Mouse (Mus musculus) embryonic facial prominence, embryonic 10.5 days (tissue): Measurements from ENCODE around the gene Olfr1386. TPM values are rescaled to one million over a fixed set of nuclear protein-coding genes. Genes with fewer than 3 reads are reported as not detected.
"Not testable (repeated sequence)": the region's sequence is repeated elsewhere in the genome, so short reads cannot be mapped to it uniquely, and the experiment has no call there.

Source experiments
- DNase-seq: peaks from one replicate; pipeline ENCODE4 v3.0.0-alpha.2; 2017; ENCODE audit warnings: low spot score
- H3K27ac ChIP-seq: fragments of 300-500 bp; sonication (generic); replicated peaks from 2 replicates; pipeline ENCODE4 v1.5.1; 2016; ENCODE audit warnings: mild to moderate bottlenecking
- H3K27me3 ChIP-seq: fragments of 300-500 bp; sonication (generic); replicated peaks from 2 replicates; pipeline ENCODE4 v1.6.1; 2016; ENCODE audit warnings: low read depth, mild to moderate bottlenecking; ENCODE audit not compliant: poor library complexity, severe bottlenecking
- H3K36me3 ChIP-seq: fragments of 300-500 bp; sonication (generic); replicated peaks from 2 replicates; pipeline ENCODE4 v1.6.1; 2016; ENCODE audit warnings: mild to moderate bottlenecking, moderate library complexity
- H3K4me1 ChIP-seq: fragments of 300-500 bp; sonication (generic); 2 replicates; pipeline ENCODE4 v1.6.1; 2016
- H3K4me3 ChIP-seq: fragments of 300-500 bp; sonication (generic); 2 replicates; pipeline ENCODE4 v1.5.1; 2016; ENCODE audit warnings: mild to moderate bottlenecking, moderate library complexity
- H3K9me3 ChIP-seq: fragments of 300-500 bp; sonication (generic); 2 replicates; pipeline ENCODE4 v1.6.1; 2016; ENCODE audit warnings: mild to moderate bottlenecking
- WGBS: fragments of 180-500 bp; shearing (Covaris S2); methylation state at CpG from one replicate; pipeline ENCODE4 v1.1.7; 2016; 5-methylcytosine and 5-hydroxymethylcytosine counted together
- polyA plus RNA-seq: library from polyadenylated mRNA; unstranded; fragments of >200 nt; fragmentation: Nextera tagmentation; extraction: Ambion mirVana; gene quantifications from 2 replicates; pipeline ENCODE4 v1.2.1, GENCODE M21; 2016

Gene Olfr1386
- not detected in 2 replicates for polyA plus RNA-seq

- not testable (repeated sequence) for H3K9me3 ChIP-seq, H3K27me3 ChIP-seq, DNase-seq, H3K27ac ChIP-seq, H3K36me3 ChIP-seq, H3K4me1 ChIP-seq, H3K4me3 ChIP-seq
- 82% methylated on average over 3 of the region's 3 CpGs for WGBS
These were observed at the start of gene Olfr1386 for GRCm38 (mm10) chr11:49464746-49465145. TSS of gene Olfr1386 (plus strand) at chr11:49465046.

- no peak within 1 kb of the TSS for H3K27ac ChIP-seq
- no peak within 1 kb of the TSS for H3K4me3 ChIP-seq
- no peaks in the 10 kb centered on the region for H3K9me3 ChIP-seq
- H3K27me3 ChIP-seq = no peaks in the 10 kb centered on the region
- DNase-seq = no peak
- H3K4me1 ChIP-seq = no peaks in the 10 kb centered on the region
- 86% methylated on average over 2 of the region's 2 CpGs for WGBS
- H3K36me3 ChIP-seq = no peaks in the 10 kb centered on the region
These were observed 42.1 kb upstream of the Olfr1386 start, which contains the start of gene Olfr1389 for GRCm38 (mm10) chr11:49422767-49423166. TSS of gene Olfr1389 (plus strand) at chr11:49423067.

DNA sequence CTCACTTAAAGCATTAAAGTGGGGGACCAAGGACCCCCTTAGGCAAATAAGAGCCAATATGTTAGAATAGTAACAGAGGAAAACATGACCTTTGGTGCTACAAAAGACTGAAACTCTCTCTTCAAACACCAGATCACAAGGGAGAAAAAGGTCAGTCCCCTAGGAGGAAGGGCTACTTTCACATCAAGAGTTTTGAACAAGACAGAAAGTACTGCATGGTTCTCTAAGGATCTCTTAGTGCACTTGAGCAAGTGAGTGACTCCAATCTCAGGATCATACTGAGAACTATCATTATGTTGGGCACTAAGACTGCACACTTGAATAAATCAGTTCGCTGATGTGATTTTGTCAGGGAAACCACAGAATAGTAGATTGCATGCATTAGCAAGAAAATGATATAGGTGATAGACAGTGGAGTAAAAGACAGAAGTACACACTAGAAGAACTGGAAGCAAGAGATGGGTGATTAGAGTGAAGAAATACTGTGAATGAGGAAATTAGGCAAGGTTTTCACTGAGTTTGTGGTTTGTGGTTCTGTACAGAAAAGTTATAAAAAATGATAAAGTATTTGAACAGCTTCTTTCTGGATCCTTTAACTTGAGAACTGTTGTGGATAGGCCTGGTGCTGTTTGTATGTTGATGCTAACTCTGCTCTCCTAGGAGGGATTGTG, 39.5 kb upstream of the Olfr1386 start:
- WGBS = 89% methylated on average over 1 of the region's 1 CpGs
- no peaks in the 10 kb centered on the region for H3K9me3 ChIP-seq

GRCm38 (mm10) chr11:49429641-49430040, 35.2 kb upstream of the Olfr1386 start:
- 87% methylated on average over 2 of the region's 2 CpGs for WGBS
- Histone ChIP-seq H3K36me3 (no peaks in the 10 kb centered on the region), H3K4me1 (no peaks in the 10 kb centered on the region), H3K4me3 (no peak overlapping the region), H3K27me3 (no peaks in the 10 kb centered on the region), H3K9me3 (0 out of 2 replicates have a peak, but pooled peaks cover 3% of the 10 kb centered on the region), H3K27ac (no peak overlapping the region)
- DNase-seq = no peak

More for the DNA sequence above, 39.5 kb upstream of the Olfr1386 start:
- no peak overlapping the region for H3K27ac ChIP-seq
- no peak for DNase-seq
- H3K36me3 ChIP-seq = no peaks in the 10 kb centered on the region
- no peaks in the 10 kb centered on the region for H3K27me3 ChIP-seq
- no peak overlapping the region for H3K4me3 ChIP-seq
- no peaks in the 10 kb centered on the region for H3K4me1 ChIP-seq

GRCm38 (mm10) chr11:49436411-49436810, 28.4 kb upstream of the Olfr1386 start, which contains the start of gene Olfr1388:
TSS of gene Olfr1388 (plus strand) at chr11:49436624.
- Histone ChIP-seq H3K27me3 (no peaks in the 10 kb centered on the region), H3K4me1 (no peaks in the 10 kb centered on the region), H3K4me3 (no peak within 1 kb of the TSS), H3K9me3 (0 out of 2 replicates have a peak, but pooled peaks cover 3% of the 10 kb centered on the region), H3K36me3 (no peaks in the 10 kb centered on the region), H3K27ac (no peak within 1 kb of the TSS)
- WGBS = 83% methylated on average over 3 of the region's 3 CpGs
- no peak for DNase-seq

- Histone ChIP-seq H3K9me3 (no peaks in the 10 kb centered on the region), H3K4me3 (no peak within 1 kb of the TSS), H3K27me3 (no peaks in the 10 kb centered on the region), H3K36me3 (no peaks in the 10 kb centered on the region), H3K27ac (no peak within 1 kb of the TSS), H3K4me1 (no peaks in the 10 kb centered on the region)
- no peak for DNase-seq
- 75% methylated on average over 1 of the region's 1 CpGs for WGBS
These were observed 9.8 kb upstream of the Olfr1386 start, which contains the start of gene Olfr1387 for GRCm38 (mm10) chr11:49455043-49455442. TSS of gene Olfr1387 (plus strand) at chr11:49455343.

DNA sequence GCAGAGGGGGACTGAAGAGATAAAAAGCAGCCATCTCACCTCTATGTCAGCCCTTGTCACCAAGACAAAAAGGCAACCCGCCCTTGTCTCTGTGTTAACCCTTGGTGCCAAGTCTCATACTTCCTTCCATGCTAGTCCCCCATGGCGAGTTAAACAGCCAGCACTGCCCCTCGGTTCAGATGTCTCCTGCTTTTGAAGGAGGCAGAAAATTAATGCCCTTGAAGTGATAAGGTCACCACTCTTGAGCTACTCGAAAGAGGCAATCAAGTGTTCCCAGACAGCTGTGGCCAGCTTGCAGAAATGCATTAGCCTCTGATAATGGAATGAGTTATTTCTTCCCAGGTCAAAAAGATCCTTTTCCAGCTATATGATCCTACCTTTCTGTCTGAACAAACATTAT, 21.1 kb downstream of the Olfr1386 start:
- 62% methylated on average over 4 of the region's 4 CpGs for WGBS
- Histone ChIP-seq H3K36me3 (no peaks in the 10 kb centered on the region), H3K27ac (no peak overlapping the region), H3K4me1 (no peaks in the 10 kb centered on the region), H3K9me3 (no peaks in the 10 kb centered on the region), H3K4me3 (no peak overlapping the region), H3K27me3 (no peaks in the 10 kb centered on the region)
- DNase-seq = no peak

- H3K36me3 ChIP-seq, H3K27ac ChIP-seq, H3K27me3 ChIP-seq, H3K4me1 ChIP-seq, H3K4me3 ChIP-seq, DNase-seq, H3K9me3 ChIP-seq: not testable (repeated sequence)
- WGBS = 67% methylated on average over 1 of the region's 1 CpGs
These were observed 23.9 kb downstream of the Olfr1386 start, which contains the start of gene Olfr1385 for GRCm38 (mm10) chr11:49488770-49489169. TSS of gene Olfr1385 (plus strand) at chr11:49489070.

- Histone ChIP-seq H3K9me3 (no peaks in the 10 kb centered on the region), H3K27ac (no peak overlapping the region), H3K36me3 (no peaks in the 10 kb centered on the region), H3K4me3 (no peak overlapping the region), H3K27me3 (no peaks in the 10 kb centered on the region), H3K4me1 (no peaks in the 10 kb centered on the region)
- WGBS = 74% methylated on average over 5 of the region's 5 CpGs
- DNase-seq = no peak
These were observed 53.2 kb downstream of the Olfr1386 start for GRCm38 (mm10) chr11:49518086-49518485.

GRCm38 (mm10) chr11:49519348-49519747, 54.5 kb downstream of the Olfr1386 start, which contains the start of gene Olfr1383:
TSS of gene Olfr1383 (plus strand) at chr11:49519648.
- Histone ChIP-seq H3K9me3 (no peaks in the 10 kb centered on the region), H3K36me3 (no peaks in the 10 kb centered on the region), H3K4me1 (no peaks in the 10 kb centered on the region), H3K4me3 (no peak within 1 kb of the TSS), H3K27me3 (no peaks in the 10 kb centered on the region), H3K27ac (no peak within 1 kb of the TSS)
- no peak for DNase-seq

Other genes starting within 250 kb of the Olfr1386 start
- gene Mgat1, start 220.9 kb upstream of the Olfr1386 start, polyA plus RNA-seq = 34.8 and 40.3 TPM in 2 replicates
- gene Olfr1393, start 186.7 kb upstream of the Olfr1386 start, polyA plus RNA-seq = 0.10 TPM in 1 of 2 replicates, not detected in the other
- 0.06 TPM in 1 of 2 replicates, not detected in the other for gene Olfr1392, start 179.8 kb upstream of the Olfr1386 start, polyA plus RNA-seq
- not detected in 2 replicates for gene Olfr10, start 160.3 kb upstream of the Olfr1386 start, polyA plus RNA-seq
- not detected in 2 replicates for gene Olfr1391, start 142.3 kb upstream of the Olfr1386 start, polyA plus RNA-seq
- not detected in 2 replicates for gene Olfr1390, start 129.9 kb upstream of the Olfr1386 start, polyA plus RNA-seq
- not detected in 2 replicates for gene Olfr1389, start 42.0 kb upstream of the Olfr1386 start, polyA plus RNA-seq
- 0.42 and 0.57 TPM in 2 replicates for gene Olfr1388, start 28.4 kb upstream of the Olfr1386 start, polyA plus RNA-seq
- gene Olfr1387, start 9.7 kb upstream of the Olfr1386 start, polyA plus RNA-seq = not detected in 2 replicates
- gene Olfr1385, start 24.0 kb downstream of the Olfr1386 start, polyA plus RNA-seq = not detected in 2 replicates
- not detected in 2 replicates for gene Olfr1384, start 41.7 kb downstream of the Olfr1386 start, polyA plus RNA-seq
- not detected in 2 replicates for gene Olfr1383, start 54.6 kb downstream of the Olfr1386 start, polyA plus RNA-seq
- not detected in 2 replicates for gene Olfr1382, start 63.2 kb downstream of the Olfr1386 start, polyA plus RNA-seq
- not detected in 2 replicates for gene Olfr1381, start 78.4 kb downstream of the Olfr1386 start, polyA plus RNA-seq
- not detected in 2 replicates for gene Olfr1380, start 91.8 kb downstream of the Olfr1386 start, polyA plus RNA-seq
- gene Flt4, start 144.2 kb downstream of the Olfr1386 start, polyA plus RNA-seq = 5.6 and 6.0 TPM in 2 replicates
- gene Scgb3a1, start 198.6 kb downstream of the Olfr1386 start, polyA plus RNA-seq = not detected in 2 replicates
- gene Cnot6, start 247.7 kb downstream of the Olfr1386 start, polyA plus RNA-seq = 60.7 and 61.7 TPM in 2 replicates